Mouse (Mus musculus) forebrain, embryonic 16.5 days (tissue): Measurements from ENCODE around the gene Dnajb11. TPM values are rescaled to one million over a fixed set of nuclear protein-coding genes. Genes with fewer than 3 reads are reported as not detected.

ENCODE experiments used
- ATAC-seq: fragments of 200-750 bp; cut with Nextera tagmentation; 2 replicates; pipeline ENCODE4 v1.8.0; 2017; ENCODE audit warnings: mild to moderate bottlenecking, moderate library complexity
- H3K27ac ChIP-seq: fragments of 300-500 bp; sonication (generic); 2 replicates; pipeline ENCODE4 v1.5.1; 2014; ENCODE audit warnings: low read length, control low read depth
- H3K27me3 ChIP-seq: fragments of 300-500 bp; sonication (generic); replicated peaks from 2 replicates; pipeline ENCODE4 v1.6.1; 2014; ENCODE audit warnings: low read length; ENCODE audit not compliant: control insufficient read depth, insufficient read depth
- H3K36me3 ChIP-seq: fragments of 300-500 bp; sonication (generic); 2 replicates; pipeline ENCODE4 v1.6.1; 2014; ENCODE audit not compliant: control insufficient read depth, insufficient read depth
- H3K4me1 ChIP-seq: fragments of 300-500 bp; sonication (generic); replicated peaks from 2 replicates; pipeline ENCODE4 v1.6.1; 2014; ENCODE audit warnings: low read length; ENCODE audit not compliant: control insufficient read depth, insufficient read depth
- H3K4me2 ChIP-seq: fragments of 300-500 bp; sonication (generic); 2 replicates; pipeline ENCODE4 v1.6.1; 2014; ENCODE audit warnings: mild to moderate bottlenecking, low read length, control low read depth
- H3K4me3 ChIP-seq: fragments of 300-500 bp; sonication (generic); replicated peaks from 2 replicates; pipeline ENCODE4 v1.5.1; 2014; ENCODE audit warnings: mild to moderate bottlenecking, low read length, control low read depth
- H3K9ac ChIP-seq: fragments of 300-500 bp; sonication (generic); replicated peaks from 2 replicates; pipeline ENCODE4 v1.6.1; 2014; ENCODE audit warnings: low read depth, low read length, control low read depth
- H3K9me3 ChIP-seq: fragments of 300-500 bp; sonication (generic); 2 replicates; pipeline ENCODE4 v1.6.1; 2016; ENCODE audit warnings: low read length; ENCODE audit not compliant: control insufficient read depth
- WGBS: fragments of 180-500 bp; shearing (Covaris S2); extraction: QIAGEN DNeasy Blood & Tissue Kit; methylation state at CpG from one replicate; pipeline ENCODE4 v1.1.7; 2014; 5-methylcytosine and 5-hydroxymethylcytosine counted together
- polyA plus RNA-seq: library from polyadenylated mRNA; unstranded; fragments of >200 nt; fragmentation: Nextera tagmentation; extraction: Ambion mirVana; gene quantifications from 2 replicates; pipeline ENCODE4 v1.2.1, GENCODE M21; 2015

The Dnajb11 gene
- polyA plus RNA-seq: 83.4 and 85.7 TPM in 2 replicates

DNA sequence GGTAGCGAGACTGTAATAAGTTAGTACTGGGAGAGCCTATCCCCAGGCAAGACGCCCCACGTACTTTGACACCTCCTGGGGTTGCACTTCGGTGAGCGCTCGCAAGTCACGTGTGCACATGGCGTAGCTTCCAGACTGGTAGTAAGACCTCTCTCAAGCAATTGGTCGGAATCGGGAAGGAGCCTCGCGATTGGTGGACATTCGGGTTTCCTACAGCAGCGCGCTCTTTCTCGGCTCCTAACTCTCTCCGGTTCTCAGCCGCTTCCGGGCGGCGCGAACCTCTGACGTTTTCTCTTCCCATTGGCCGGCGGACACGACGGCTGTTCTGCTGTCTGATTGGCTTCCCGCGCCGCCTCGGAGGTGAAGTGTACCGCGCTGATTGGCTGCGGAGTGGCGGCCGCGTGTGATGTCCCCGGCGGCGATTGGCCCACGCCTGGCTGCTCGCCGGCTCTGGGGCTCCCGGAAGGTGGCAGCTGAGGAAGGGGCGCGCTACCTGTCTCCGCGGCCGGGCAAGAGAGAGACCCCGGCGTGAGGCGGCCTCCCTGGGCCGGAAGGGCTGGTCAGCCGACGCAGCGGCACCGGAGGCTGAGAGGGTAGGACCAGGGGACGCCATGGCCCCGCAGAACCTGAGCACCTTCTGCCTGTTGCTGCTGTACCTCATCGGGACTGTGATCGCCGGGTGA, at the start of gene Dnajb11, which contains the start of gene Tbccd1:
Dnajb11 (plus strand) TSS at position 415 of the 683 bp plus-strand sequence.
Tbccd1 (minus strand) TSS at position 239 of the 683 bp plus-strand sequence.
- no peaks in the 10 kb centered on the region for H3K9me3 ChIP-seq
- peak within 1 kb of the TSS; percentile 58 for H3K27ac ChIP-seq
- H3K36me3 ChIP-seq: no peaks in the 10 kb centered on the region
- peaks cover 13% of the 10 kb centered on the region for H3K4me1 ChIP-seq
- H3K27me3 ChIP-seq: no peaks in the 10 kb centered on the region
- WGBS: under 1% methylated on average over 62 of the region's 62 CpGs
- peak within 1 kb of the TSS; percentile 95 for H3K4me3 ChIP-seq
- H3K9ac ChIP-seq: peak within 1 kb of the TSS; percentile 86
- peak; percentile 99 for ATAC-seq
- H3K4me2 ChIP-seq: peak within 1 kb of the TSS; percentile 87

DNA sequence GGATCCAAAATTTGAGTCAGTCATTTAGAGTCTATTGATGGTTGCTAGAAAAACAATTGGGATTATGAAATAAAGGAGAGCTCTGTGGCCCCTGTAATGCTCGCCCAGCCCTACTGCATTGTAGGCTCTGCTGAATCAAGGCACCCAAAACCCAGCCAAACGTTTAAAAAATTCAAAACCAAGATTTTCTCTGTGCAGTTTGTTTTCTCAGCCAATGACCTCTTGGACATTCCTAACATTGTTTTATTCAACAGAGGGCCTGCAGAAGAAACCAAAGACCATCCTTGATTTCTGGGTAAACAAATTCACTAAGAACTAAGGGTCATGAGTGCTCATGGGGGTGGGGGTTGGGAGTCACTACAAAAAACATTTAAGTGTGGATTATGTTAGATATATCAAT, 46.2 kb upstream of the Dnajb11 start, which contains the start of gene Crygs:
Crygs (minus strand) TSS at position 101 of the 400 bp plus-strand sequence.
- Histone ChIP-seq H3K4me2 (no peak within 1 kb of the TSS), H3K9ac (no peak within 1 kb of the TSS), H3K27me3 (no peaks in the 10 kb centered on the region), H3K36me3 (no peaks in the 10 kb centered on the region), H3K9me3 (no peaks in the 10 kb centered on the region), H3K4me1 (no peaks in the 10 kb centered on the region), H3K27ac (no peak within 1 kb of the TSS), H3K4me3 (no peak within 1 kb of the TSS)
- no peak for ATAC-seq
- WGBS: 64% methylated on average over 2 of the region's 2 CpGs

DNA sequence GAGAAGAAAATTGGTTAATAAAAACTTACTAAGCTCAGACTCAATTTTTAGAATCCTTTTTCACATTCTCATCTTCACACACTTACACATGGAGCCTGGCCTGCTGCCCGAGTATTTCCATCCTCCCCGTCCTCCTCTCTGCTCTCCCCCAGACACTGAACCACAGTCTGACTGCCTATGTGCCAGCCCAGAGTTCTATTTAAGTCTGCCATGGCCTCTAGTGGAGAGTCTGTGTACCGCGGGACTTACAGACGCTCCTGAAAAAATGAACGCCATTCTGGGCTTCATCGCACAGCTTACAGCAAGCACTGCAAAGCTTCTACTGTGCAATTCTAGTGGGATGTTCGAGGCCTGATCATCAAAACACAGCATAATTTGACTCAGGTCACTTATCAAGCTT, 36.9 kb upstream of the Dnajb11 start:
- Histone ChIP-seq H3K9me3 (no peaks in the 10 kb centered on the region), H3K36me3 (no peaks in the 10 kb centered on the region), H3K4me2 (no peak overlapping the region), H3K4me1 (no peaks in the 10 kb centered on the region), H3K27ac (no peak overlapping the region), H3K9ac (no peak overlapping the region), H3K27me3 (no peaks in the 10 kb centered on the region), H3K4me3 (no peak overlapping the region)
- 41% methylated on average over 8 of the region's 8 CpGs for WGBS
- ATAC-seq: peak; percentile 78

DNA sequence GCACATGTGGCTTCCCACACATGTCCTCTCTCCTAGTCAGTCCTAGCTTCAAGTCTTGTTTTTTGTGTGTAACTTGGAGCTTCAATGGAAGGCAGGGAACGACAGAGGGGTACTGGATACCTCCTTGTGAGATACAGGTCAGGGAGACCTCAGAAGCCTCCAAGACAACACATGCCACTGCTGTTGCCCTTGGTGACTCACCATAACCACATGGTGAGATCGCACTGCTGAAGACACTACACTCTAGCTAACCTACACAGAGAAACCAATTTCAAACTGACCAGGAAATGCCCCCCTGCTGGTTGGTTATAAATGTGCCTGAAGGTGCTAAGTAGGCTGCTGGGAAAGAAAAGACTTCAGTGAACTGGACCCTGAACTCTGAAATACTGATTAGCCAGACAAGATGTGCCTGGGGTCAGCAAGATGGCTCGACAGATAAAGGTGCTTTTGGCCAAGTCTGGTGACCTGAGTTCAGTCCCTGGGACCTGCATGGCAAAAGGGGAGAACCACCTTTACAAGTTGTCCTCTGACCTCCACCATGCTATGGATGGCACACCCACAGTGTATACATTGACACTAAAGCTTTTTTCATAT, 24.6 kb upstream of the Dnajb11 start:
- Histone ChIP-seq H3K4me3 (no peak overlapping the region), H3K4me2 (no peak overlapping the region), H3K9me3 (no peaks in the 10 kb centered on the region), H3K4me1 (no peaks in the 10 kb centered on the region), H3K27ac (no peak overlapping the region), H3K9ac (no peak overlapping the region), H3K27me3 (no peaks in the 10 kb centered on the region), H3K36me3 (no peaks in the 10 kb centered on the region)
- ATAC-seq: no peak
- 90% methylated on average over 3 of the region's 3 CpGs for WGBS

DNA sequence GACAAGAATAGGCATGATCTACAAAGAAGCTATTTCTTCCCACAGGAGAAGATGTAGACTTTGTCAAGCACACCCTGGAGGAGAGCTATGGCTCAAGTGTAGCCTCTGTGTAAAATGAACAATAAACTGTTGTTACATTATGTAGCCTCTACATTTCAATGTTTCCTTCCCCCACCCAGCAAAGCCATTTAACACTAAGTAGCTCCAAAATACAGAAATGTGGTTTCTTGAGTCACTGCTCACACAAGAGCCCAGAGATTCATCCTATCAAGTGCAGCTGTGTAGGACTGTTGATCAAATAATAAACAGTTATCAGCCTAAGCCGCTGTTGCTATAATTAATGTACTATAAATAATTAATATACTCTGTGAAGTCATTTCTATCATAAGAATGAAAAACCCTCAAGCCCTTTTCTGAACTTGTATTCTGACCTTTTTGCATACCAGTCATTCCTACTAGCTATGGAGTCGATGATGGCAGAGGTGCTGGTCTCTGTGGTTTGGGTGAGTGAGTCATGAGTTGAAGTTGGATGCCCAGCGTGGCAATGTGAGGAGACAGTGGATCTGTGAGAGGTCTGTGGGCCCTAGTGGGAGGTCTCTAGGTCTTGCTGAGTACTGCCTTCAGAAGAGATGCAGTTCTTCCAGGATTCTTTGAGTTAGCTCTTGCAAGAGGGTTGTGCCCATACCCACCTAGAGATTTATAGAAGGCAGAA, 18.3 kb upstream of the Dnajb11 start:
- Histone ChIP-seq H3K27ac (no peak overlapping the region), H3K4me2 (no peak overlapping the region), H3K4me1 (0 out of 2 replicates have a peak, but pooled peaks cover 2% of the 10 kb centered on the region), H3K9ac (no peak overlapping the region), H3K4me3 (no peak overlapping the region), H3K9me3 (no peaks in the 10 kb centered on the region), H3K36me3 (no peaks in the 10 kb centered on the region), H3K27me3 (no peaks in the 10 kb centered on the region)
- ATAC-seq: no peak
- 95% methylated on average over 3 of the region's 3 CpGs for WGBS

DNA sequence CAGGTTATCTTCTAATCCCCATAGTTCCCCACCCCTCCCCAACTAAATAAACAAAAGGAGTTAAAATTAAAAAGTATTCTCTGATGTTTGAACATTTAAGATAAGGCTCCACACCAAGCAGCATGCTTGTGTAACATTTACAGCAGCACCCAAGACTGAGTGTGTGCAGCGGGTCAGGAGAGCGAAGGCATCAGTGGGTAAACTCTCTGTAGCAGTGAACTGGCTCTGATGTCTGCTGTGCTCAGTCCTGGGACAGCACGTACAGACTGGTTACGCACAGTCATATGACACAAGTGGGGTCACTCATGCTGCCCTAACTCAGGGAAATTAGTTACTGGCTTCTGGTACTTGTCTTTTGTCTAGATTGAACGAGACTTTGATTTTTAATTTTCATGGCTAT, 14.8 kb upstream of the Dnajb11 start:
- peaks cover 8% of the 10 kb centered on the region for H3K4me1 ChIP-seq
- no peaks in the 10 kb centered on the region for H3K27me3 ChIP-seq
- H3K9me3 ChIP-seq: no peaks in the 10 kb centered on the region
- no peak for ATAC-seq
- no peak overlapping the region for H3K4me3 ChIP-seq
- H3K27ac ChIP-seq: no peak overlapping the region
- H3K4me2 ChIP-seq: no peak overlapping the region
- H3K9ac ChIP-seq: no peak overlapping the region
- WGBS: 94% methylated on average over 5 of the region's 5 CpGs
- H3K36me3 ChIP-seq: no peaks in the 10 kb centered on the region

DNA sequence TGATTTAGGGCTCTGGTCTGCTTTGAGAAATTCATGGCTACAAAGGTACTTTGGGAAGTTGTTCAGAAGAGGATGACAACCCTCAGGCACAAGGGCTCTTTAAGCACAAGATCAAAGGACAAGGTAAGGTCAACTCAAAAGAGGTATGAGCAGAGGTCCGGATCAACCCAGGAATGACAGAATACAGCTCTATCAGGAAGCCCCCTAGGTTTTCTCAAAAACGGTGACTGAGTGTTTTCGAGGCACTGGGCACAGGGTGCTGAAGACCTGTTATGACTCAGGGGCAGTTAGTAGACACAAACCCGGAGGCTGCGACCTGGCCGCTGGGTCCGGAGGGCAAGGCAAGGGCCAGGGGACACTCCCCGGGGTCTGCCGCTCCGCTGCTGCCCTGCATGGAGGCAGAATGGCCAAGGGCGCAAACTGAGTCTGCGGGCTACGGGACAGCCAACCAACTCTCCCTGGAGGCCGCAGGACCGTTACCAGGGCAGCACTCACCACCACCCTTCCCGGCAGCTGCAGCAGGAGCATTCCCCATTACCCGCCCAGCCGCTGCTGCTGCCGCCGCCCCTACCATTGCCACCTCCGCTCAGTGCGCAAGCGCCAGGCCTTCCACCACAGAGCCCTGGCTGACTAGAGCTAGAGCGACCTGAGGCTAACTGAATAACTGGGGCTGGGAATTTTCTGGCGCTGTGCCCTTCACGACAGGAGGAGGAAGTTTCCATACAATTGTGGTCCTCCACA, 13.4 kb upstream of the Dnajb11 start:
- no peak overlapping the region for H3K27ac ChIP-seq
- H3K4me3 ChIP-seq: peak overlapping the region; percentile 45
- H3K9ac ChIP-seq: peak overlapping the region; percentile 74
- H3K27me3 ChIP-seq: no peaks in the 10 kb centered on the region
- peak; percentile 99 for ATAC-seq
- WGBS: 8% methylated on average over 26 of the region's 26 CpGs
- no peaks in the 10 kb centered on the region for H3K9me3 ChIP-seq
- peak overlapping the region; percentile 66 for H3K4me2 ChIP-seq
- peaks cover 8% of the 10 kb centered on the region for H3K4me1 ChIP-seq
- no peaks in the 10 kb centered on the region for H3K36me3 ChIP-seq

DNA sequence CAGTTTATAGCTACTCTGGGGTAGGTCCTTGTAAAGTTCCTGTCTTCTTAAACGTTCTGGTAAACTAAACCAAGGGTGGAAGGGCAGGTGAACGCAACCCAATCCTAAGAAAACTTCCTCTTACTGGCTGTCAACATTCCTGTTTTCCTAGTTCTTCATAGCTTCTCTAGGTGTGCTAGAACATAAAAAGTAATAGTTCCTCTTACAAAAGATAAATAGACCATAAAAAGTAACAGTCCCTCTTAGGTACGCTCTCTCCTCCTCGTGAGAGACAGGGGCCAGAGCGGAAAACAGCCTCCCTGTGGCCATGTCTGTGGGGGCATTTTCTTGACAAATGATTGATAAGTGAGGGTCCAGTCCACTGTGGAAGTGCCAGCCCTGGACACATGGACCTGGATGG, 12.8 kb upstream of the Dnajb11 start:
- H3K4me2 ChIP-seq: peak overlapping the region; percentile 66
- peak overlapping the region; percentile 74 for H3K9ac ChIP-seq
- no peaks in the 10 kb centered on the region for H3K9me3 ChIP-seq
- no peak overlapping the region for H3K27ac ChIP-seq
- WGBS: 64% methylated on average over 5 of the region's 5 CpGs
- peak overlapping the region; percentile 45 for H3K4me3 ChIP-seq
- no peak for ATAC-seq
- H3K27me3 ChIP-seq: no peaks in the 10 kb centered on the region
- H3K4me1 ChIP-seq: peaks cover 8% of the 10 kb centered on the region
- no peaks in the 10 kb centered on the region for H3K36me3 ChIP-seq

DNA sequence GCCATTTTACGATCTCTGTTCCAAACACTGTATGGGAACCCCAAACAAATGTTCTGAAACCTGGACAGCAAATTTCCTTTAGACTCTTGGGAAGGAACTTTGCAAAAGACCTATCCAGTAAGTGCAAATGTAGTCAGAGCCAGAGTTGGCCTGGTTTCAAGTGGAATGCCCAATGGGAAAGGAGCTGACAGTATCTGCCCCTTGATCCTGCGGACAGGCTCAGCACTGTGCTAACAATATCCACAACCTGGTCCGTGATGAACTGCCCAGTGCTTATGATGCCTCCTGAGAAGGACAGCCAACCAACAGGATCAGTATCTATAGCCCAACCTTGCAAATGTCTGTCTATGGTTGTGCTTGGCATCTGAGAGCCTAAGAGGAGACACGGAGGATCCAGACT, 12.2 kb upstream of the Dnajb11 start:
- no peak overlapping the region for H3K4me3 ChIP-seq
- H3K9ac ChIP-seq: no peak overlapping the region
- no peak for ATAC-seq
- no peak overlapping the region for H3K4me2 ChIP-seq
- 90% methylated on average over 4 of the region's 4 CpGs for WGBS
- H3K9me3 ChIP-seq: no peaks in the 10 kb centered on the region
- peaks cover 8% of the 10 kb centered on the region for H3K4me1 ChIP-seq
- H3K36me3 ChIP-seq: no peaks in the 10 kb centered on the region
- no peak overlapping the region for H3K27ac ChIP-seq
- H3K27me3 ChIP-seq: no peaks in the 10 kb centered on the region
